Mouse (Mus musculus): ENCODE data around the gene Tmprss11c.
"Not testable (repeated sequence)": the region's sequence is repeated elsewhere in the genome, so short reads cannot be mapped to it uniquely, and the experiment has no call there.

Tmprss11c gene

DNA sequence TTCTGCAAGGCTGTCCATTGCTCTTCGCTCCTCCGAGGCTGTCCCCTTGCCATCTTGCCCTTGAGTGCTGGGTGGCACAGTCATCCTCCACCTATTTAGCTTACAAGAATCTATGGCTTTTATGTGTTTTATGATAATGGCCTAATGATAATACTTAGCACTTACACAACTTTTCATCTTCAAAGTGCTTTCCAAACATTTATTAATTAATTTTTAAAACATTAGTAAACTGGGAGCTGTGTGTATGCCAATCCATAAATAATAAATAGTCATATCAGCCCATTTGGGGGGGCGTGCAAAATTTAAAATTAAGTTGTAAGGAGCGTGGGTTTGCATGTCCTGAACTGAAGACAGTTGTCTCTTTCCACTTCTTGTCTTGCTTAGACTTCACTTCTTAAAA lies at the start of gene Tmprss11c:
Gene Tmprss11c (minus strand): TSS at position 101 of the 400 bp plus-strand sequence.
- no peak for DNase-seq (ENCODE audit: low spot score)

DNA sequence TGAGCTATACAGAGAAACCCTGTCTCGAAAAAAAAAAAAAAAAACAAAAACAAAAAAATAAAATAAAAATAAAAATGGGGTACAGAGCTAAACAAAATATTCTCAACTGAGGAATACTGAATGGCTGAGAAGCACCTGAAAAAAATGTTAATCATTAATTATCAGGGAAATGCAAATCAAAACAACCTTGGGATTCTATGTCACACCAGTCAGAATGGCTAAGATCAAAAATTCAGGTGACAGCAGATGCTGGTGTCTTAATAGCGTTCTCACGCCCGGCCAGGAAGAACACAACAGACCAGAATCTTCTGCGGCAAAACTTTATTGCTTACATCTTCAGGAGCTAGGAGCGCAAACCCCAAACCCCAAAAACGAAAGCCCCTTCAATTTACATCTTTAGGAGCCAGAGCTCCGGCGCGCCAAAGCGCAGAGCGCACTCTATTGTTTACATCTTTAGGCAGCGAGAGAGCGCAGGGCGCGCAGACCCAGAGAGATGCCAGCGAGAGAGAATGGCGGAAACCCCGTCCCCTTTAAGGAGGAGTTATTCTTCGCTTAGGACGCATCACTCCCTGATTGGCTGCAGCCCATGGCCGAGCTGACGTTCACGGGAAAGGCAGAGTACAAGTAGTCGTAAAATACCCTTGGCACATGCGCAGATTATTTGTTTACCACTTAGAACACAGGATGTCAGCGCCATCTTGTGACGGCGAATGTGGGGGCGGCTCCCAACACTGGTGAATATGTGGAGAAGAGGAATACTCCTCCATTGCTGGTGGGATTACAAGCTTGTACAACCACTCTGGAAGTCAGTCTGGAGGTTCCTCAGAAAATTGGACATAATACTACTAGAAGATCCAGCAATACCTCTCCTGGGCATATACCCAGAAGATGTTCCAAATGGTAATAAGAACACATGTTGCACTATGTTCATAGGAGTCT lies 29.2 kb upstream of the Tmprss11c start:
- DNase-seq (ENCODE audit: low spot score), result not testable (repeated sequence)

DNA sequence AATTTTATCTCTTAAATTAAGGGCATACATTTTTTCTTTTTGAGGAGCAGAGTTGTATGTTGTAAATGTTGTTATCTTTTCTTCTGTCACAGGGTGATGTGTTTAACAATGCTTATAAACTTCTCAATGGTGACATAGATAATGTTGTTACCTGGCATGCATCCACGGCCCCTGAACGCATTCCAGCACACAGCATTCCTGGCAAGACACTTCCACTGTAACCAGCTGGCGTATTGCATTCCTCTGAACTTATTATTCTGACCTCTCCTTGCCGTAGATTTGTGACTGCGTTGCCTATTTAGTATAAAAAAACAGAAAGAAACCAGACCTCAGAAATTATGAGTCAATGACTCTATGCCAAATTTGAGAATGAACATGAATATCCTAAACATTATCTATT lies 17.0 kb upstream of the Tmprss11c start:
- DNase-seq (ENCODE audit: low spot score), result no peak

DNA sequence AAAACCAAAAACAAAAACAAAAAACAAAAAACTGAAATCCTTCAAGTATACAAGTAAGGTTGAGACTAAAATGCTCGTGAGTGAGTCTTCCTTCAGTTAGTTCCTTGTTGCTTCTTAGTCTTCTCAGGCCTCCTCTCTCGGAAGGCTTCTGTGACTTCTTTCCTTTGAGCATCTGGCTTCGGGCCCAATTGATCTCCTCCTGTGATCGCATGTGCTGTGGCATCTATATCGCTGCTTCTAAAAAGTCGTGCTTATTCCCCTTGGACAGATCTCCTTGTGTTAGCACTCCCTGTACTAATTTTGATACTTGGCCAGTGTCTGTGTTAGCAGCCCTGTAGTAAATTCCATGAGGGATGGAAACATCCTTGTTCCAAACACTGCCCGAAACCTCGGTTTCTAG lies 14.8 kb upstream of the Tmprss11c start:
- no peak for DNase-seq (ENCODE audit: low spot score)

DNA sequence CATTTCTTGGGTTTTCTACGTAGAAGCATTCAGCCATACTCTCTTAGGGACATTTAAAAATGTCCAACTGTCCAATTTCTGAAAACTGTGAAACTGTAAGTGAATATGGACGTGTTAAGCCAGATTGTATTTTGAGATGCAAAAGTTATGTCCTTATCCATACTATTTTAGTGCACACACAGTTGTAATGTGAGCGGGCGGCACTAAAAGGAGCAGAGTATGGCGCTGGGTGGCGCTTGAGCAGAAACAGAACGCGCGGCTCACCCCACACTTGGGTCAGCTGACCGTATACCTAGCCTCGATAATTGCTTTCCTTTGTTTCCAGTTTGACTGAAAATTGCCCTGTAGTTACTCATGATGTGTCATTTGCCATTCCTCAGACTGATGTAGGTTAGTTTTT lies 42.5 kb downstream of the Tmprss11c start:
- DNase-seq (ENCODE audit: low spot score), result no peak

DNA sequence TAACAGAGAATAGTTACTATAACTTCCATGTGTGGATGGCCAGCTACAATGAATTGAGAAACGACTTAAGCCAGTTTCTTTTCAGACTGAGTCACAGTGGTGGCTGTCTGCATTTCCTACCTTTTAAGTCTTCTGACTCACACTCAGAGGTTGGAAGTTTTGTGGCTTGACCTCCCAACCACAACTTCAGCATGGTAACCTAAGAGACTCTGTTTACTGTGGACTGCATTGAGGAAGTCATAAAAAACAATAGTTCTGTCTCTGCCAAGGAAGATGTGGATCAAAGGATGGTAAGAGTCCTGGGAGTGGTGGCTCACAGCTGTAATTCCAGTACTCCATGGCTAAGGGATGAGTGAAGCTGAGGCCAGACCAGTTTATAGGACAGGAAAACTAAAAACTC lies 44.2 kb downstream of the Tmprss11c start:
- DNase-seq (ENCODE audit: low spot score), result no peak

DNA sequence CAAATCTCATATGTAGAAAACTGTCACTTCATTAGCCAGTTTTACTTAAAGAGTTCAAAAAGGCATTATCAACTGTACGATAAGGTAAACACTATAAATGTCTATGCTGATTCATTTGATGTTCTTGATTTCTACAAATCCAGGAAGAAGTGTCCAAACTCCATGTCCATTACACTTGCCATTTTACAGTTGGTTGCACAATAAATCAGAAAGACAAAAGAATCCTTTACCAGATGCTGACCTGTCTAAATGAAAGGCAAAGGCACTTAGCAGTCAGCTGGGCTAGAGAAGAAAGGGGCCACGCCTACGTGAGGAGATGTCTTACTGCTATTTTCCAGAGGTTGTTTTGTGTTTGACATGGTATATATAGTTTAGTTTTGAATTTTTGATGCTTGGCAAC lies 44.8 kb downstream of the Tmprss11c start:
- no peak for DNase-seq (ENCODE audit: low spot score)

DNA sequence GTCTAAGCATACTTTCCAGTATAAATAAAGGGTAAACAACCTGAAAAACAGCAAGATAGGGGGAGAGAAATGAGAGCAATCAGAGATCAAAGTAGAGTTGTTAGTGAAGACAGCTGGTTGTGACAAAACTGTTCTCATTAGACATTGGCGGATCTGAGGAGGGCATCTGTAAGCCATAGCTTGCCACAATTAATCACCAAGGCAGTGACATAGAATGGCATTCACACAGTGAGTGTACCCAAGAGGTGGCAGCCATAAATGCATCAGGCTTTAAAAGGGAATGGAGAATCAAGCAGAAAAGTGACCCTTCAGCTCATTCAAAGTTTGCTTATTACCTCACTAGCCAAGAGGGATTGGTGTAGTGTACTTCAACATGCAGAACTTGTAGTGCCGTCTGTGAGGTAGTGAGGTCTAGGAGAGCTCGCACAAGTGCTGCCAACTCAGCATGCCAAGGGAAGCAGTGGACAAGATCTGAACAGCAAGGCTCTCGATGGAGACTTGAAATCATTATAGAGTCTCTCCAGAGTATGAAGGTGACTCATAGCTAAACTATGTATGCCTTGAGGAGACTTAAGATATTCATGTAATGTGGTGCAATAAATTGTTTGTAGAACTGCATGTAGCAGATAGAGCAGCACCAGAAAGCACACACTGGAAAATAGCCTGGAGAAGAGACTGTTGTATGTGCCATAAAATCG lies 61.8 kb downstream of the Tmprss11c start:
- DNase-seq (ENCODE audit: low spot score), result no peak

DNA sequence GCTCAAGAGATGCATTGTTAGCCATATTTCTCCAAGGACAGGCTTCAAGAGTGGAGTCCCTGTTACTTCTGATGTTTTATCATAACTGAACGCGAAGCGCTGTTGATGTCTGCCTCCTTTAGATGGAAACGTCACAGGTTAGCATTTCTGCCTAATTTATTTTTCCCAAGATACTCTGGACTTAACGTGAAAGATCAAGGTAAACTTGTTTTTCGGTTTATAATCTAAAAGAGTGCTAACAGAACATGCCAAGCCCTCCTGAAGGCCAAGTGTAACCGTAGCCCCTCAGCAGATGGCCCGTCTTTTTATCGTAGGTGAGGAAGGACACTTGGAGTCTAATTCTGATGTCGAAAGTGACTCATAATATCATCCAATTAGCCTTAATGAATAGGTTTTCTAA lies 91.3 kb downstream of the Tmprss11c start, which contains the start of gene Gnrhr:
Gene Gnrhr (minus strand): TSS at position 101 of the 400 bp plus-strand sequence.
- DNase-seq (ENCODE audit: low spot score), result no peak

DNA sequence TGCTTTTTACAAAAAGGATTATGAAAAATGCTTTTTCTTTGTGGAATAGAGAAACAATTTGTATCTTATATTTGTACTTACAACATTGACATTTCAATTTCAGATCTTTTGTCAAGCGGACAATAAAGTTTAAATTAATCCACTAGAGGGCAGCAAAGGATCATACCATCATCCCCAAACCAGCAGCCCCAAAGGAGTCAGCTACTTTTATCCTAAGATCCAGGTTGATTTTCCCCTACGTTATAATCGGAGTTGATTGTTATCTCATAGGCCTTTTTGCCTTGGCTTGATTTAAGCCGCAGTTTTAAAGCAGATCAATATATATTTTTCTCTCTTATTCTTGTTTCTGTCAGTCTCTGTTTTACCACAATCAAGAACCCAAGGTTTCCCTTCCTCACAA lies 97.8 kb downstream of the Tmprss11c start:
- no peak for DNase-seq (ENCODE audit: low spot score)

DNA sequence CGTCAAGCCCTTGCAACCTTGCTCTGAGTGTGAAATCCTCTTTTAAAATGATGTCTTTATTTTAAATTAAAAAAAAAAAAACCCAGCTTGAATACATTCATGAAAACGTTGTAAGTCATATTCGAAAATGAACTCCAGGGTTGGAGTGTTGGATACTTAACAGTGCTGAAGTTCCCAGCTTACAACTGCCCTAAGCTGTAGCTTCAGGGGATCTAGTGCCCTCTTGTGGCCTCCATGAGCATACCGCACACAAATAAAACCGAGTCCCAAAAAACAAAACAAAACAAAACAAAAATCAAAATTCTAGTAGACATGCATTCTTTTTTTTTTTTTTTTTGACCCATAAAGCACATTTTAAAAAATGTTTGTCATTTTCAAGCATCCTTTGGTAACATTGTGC lies 98.3 kb downstream of the Tmprss11c start:
- DNase-seq (ENCODE audit: low spot score), result no peak

DNA sequence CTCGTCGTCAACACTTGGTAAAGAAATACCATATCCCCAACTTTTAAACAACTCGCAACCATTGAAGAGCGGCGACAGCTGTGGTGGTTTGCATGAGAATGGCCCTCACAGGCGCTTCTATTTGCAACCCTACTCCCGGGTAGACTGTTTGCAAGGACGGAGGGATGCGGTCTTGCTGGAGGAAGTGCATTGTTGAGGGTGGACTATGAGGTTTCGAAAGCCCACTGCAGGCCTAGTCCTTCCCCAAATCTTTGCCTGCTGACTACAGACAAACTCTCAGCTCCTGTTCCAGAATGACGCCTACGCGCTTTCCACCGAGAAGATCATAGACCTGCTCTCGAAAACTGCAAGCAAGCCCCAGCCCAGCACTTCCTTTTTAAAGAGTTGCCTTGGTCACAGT lies 98.8 kb downstream of the Tmprss11c start:
- DNase-seq (ENCODE audit: low spot score), result no peak

DNA sequence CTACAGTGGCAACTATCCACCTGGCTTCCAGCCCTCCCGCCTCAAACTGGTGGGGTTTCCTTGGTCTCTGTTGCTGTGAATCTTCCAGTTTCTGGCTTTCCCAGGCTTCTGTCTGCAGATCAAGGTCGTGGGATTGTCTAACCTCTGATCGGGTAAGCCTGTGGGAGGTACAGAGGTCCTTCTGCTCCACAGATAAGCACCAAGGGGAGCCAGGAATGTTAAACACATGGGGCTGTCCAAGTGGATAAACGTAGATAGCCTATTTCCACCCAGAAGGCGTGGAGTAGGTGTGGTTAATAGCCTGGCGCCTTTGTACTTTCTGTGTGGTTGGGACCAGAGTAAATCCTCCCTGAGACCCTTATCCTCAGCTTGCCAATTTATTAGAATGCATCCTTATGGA lies 101.7 kb downstream of the Tmprss11c start:
- peak; percentile 13 for DNase-seq (ENCODE audit: low spot score)

Data from ovary, adult 18-20 months (tissue).